ENCODE assay signal across 27 mouse cellular contexts in genomic region chr17:75081401-75081800, GRCm38 (mm10).
"Had no signal": no experiment of that assay in that cellular context is flagged by ENCODE, and none has a peak within 500 bp of the region (broad histone marks: within the 10 kb centered on the region; RNA-seq: fewer than 3 reads in every experiment).

No protein-coding gene starts in this region.

- DNase-seq: gastrocnemius, adult 2 months; gastrocnemius, postnatal 10 days; gastrocnemius, postnatal 25 days; heart, adult 2 months; heart, postnatal 10 days; heart, postnatal 4 days; kidney, adult 18-20 months; kidney, postnatal 10 days; kidney, postnatal 25 days; kidney, postnatal 4 days; layer of hippocampus, adult 9-11 months; layer of hippocampus, postnatal 36 days; left cerebral cortex, postnatal 4 days; liver, embryonic 13.5 days had no signal

- H3K27me3 ChIP-seq: heart, embryonic 12.5 days; hindbrain, embryonic 12.5 days; intestine, embryonic 15.5 days; limb, embryonic 13.5 days; limb, embryonic 15.5 days; liver, embryonic 13.5 days; liver, embryonic 15.5 days had no signal

- H3K9ac ChIP-seq: heart, embryonic 12.5 days; hindbrain, embryonic 12.5 days; hindbrain, embryonic 14.5 days; intestine, embryonic 15.5 days; limb, embryonic 13.5 days; limb, embryonic 15.5 days; liver, embryonic 13.5 days; liver, embryonic 15.5 days had no signal

- H3K9me3 ChIP-seq: heart, embryonic 10.5 days; heart, embryonic 12.5 days; hindbrain, embryonic 12.5 days; intestine, embryonic 15.5 days; limb, embryonic 15.5 days; liver, embryonic 13.5 days; liver, embryonic 15.5 days had no signal

- H3K4me2 ChIP-seq: heart, embryonic 12.5 days; hindbrain, embryonic 12.5 days; hindbrain, embryonic 14.5 days; intestine, embryonic 15.5 days; limb, embryonic 13.5 days; limb, embryonic 15.5 days; liver, embryonic 11.5 days; liver, embryonic 13.5 days; liver, embryonic 15.5 days had no signal

- H3K4me1 ChIP-seq: hindbrain, embryonic 12.5 days; intestine, embryonic 15.5 days; liver, embryonic 13.5 days; liver, embryonic 15.5 days had no signal

- H3K27ac ChIP-seq: gastrocnemius, adult 2 months; heart, adult 2 months; heart, embryonic 10.5 days; hindbrain, embryonic 10.5 days; hindbrain, embryonic 12.5 days; hindbrain, embryonic 14.5 days; intestine, embryonic 15.5 days; limb, embryonic 13.5 days; limb, embryonic 15.5 days; liver, embryonic 13.5 days; liver, embryonic 15.5 days had no signal

- H3K36me3 ChIP-seq: hindbrain, embryonic 10.5 days; hindbrain, embryonic 12.5 days; intestine, embryonic 15.5 days; liver, embryonic 13.5 days; liver, embryonic 15.5 days had no signal

- ATAC-seq: hindbrain, embryonic 16.5 days; inflammation-experienced regulatory T-cells, adult 6 months; intestine, embryonic 15.5 days; intestine, postnatal 0 days had no signal

- H3K4me3 ChIP-seq: gastrocnemius, adult 2 months; heart, adult 2 months; heart, embryonic 10.5 days; heart, embryonic 12.5 days; hindbrain, embryonic 10.5 days; hindbrain, embryonic 12.5 days; intestine, embryonic 15.5 days; limb, embryonic 13.5 days; limb, embryonic 15.5 days; liver, embryonic 13.5 days; liver, embryonic 15.5 days had no signal
